Mouse (Mus musculus): ENCODE measurements around the gene Cmya5. TPM values are rescaled to one million over a fixed set of nuclear protein-coding genes. Genes with fewer than 3 reads are reported as not detected.
"Not testable (repeated sequence)": the region's sequence is repeated elsewhere in the genome, so short reads cannot be mapped to it uniquely, and the experiment has no call there.

The Cmya5 gene
- polyA plus RNA-seq (2014; fragmentation: Nextera tagmentation; extraction: Ambion mirVana): 0.24 and 0.42 TPM in 2 replicates

DNA sequence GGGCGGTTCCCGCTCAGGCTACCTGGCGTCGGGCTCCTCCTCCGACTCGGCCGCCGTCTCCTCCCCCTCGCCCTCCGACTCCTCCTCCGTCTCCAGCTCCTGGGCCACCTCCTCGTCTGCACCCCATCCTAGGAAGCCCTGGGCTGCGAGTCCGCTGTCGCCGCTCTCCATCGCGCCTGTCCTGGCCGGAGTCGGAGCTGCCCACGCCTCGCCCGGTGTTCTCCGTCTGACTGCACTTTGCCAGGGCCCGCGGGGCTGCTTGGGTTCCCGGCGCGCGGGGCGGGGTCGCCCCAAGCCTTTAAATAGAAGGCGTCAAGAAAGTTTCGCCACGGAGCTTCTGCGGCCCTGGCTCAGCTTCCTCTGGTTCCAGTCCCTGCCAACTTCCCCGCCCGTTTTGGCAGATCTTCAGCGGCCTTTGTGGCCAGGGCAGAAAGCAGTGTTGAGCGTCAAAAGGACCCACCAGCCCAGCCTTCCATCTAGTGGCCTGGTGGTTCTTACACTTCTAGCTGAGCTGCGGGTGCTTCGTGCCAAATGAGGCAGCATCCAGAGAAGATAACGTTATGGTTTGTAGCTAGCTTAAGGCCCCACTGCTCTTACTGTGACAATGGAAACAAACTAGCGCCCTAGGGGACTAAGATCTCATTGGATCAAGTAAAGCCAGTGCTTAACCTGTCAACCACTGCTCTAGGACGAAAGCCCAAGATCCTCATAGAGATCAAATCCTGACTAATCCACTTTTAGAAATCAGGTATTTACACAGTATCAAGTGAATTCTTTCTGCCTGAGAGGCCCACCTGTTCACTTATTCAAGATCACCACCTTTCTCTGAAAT lies at the start of gene Cmya5:
Cmya5 (minus strand) TSS at position 389 of the 832 bp plus-strand sequence.
- 2% methylated on average over 36 of the region's 45 CpGs for WGBS
- Histone ChIP-seq H3K27ac (no peak within 1 kb of the TSS), H3K36me3 (replicated peaks; ENCODE audit: control insufficient read depth, insufficient read depth) (peaks cover 18% of the 10 kb centered on the region), H3K9me3 (ENCODE audit: control insufficient read depth, low read length) (no peaks in the 10 kb centered on the region), H3K4me1 (replicated peaks; ENCODE audit: control insufficient read depth, insufficient read depth, low read length) (peaks cover 11% of the 10 kb centered on the region; the same call in 1 of the 2 replicates), H3K4me3 (replicated peaks; ENCODE audit: low read length) (peak within 1 kb of the TSS; percentile 45), H3K4me2 (replicated peaks) (peak within 1 kb of the TSS; percentile 96), H3K9ac (peak within 1 kb of the TSS; percentile 61), H3K27me3 (ENCODE audit: control insufficient read depth, insufficient read depth, low read length) (no peaks in the 10 kb centered on the region)
- peak; percentile 90 for ATAC-seq (ENCODE audit: low FRiP score)
- DNase-seq (ENCODE audit: low spot score): peak; percentile 81

DNA sequence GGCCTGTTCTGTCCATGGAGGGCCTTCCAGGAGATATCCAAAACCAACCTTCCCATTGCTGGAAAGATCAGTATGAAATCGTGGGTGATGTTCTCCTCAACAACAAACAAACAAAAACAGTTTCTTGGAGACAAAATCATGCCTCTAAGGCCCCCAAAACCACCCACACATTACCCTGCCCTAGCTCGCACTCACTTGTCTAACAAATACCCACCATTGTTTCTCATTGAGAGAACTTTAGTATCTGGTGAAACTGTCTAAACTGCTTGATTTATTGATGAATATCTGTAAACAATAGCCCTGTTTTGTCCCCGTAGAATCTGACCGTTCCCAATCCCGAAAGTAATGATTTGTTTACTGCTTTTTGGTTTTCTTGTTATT lies 48.1 kb upstream of the Cmya5 start:
- WGBS: 62% methylated on average over 5 of the region's 5 CpGs
- no peak; the same call in 1 of the 2 replicates for ATAC-seq (ENCODE audit: low FRiP score)
- H3K27ac ChIP-seq: peak overlapping the region; percentile 95
- H3K4me1 ChIP-seq (replicated peaks; ENCODE audit: control insufficient read depth, insufficient read depth, low read length): peaks cover 19% of the 10 kb centered on the region
- DNase-seq (ENCODE audit: low spot score): no peak
- peak overlapping the region; percentile 97 for H3K9ac ChIP-seq
- peak overlapping the region; percentile 99 for H3K4me3 ChIP-seq (replicated peaks; ENCODE audit: low read length)
- H3K9me3 ChIP-seq (ENCODE audit: control insufficient read depth, low read length): no peaks in the 10 kb centered on the region
- peak overlapping the region; percentile 86 for H3K4me2 ChIP-seq (replicated peaks)
- H3K36me3 ChIP-seq (replicated peaks; ENCODE audit: control insufficient read depth, insufficient read depth): no peaks in the 10 kb centered on the region
- H3K27me3 ChIP-seq (ENCODE audit: control insufficient read depth, insufficient read depth, low read length): no peaks in the 10 kb centered on the region

DNA sequence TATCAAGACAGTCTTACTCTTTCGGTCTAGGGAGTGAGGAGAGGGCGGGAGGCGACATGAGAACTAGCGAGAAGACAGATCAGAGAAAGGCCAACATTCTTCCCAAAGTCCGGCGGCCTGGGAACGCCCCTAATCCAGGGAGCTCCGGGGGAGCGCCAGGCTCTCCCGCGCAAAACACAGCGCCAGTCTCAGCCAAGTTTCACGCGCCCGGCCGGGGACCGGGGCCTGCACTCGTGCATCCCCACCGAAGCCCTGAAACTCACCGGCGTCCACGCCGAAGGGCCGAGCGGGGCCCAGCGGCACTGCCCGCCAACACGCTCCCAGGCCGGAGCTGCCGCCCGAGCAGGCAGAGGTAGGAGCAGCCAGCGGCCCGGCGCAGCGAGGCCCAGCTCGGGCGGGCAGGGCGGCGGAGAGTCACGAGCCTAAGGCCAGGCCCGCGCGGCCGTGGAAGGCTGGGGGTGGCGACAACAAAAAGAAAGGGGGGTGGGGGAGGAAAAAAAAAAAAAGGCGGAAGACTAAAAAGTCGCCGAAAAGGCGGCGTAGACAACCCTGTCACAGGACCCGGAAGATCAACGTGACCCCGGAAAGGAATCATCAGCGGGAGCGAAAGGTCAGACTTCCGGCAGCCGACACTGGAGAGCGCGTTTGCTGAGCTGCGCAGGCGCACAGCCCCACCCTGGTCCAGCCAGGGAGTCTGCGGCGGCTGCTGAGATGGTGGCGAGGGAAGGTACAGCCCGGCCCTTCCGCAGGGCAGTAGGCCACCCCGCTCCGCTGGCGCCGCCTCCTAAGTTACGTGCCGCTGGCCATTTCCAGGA lies 47.5 kb upstream of the Cmya5 start, which contains the start of gene Tent2:
Tent2 (minus strand) TSS at position 555 of the 815 bp plus-strand sequence.
- Histone ChIP-seq H3K9ac (peak within 1 kb of the TSS; percentile 97), H3K27ac (peak within 1 kb of the TSS; percentile 95), H3K9me3 (ENCODE audit: control insufficient read depth, low read length) (no peaks in the 10 kb centered on the region), H3K4me1 (replicated peaks; ENCODE audit: control insufficient read depth, insufficient read depth, low read length) (peaks cover 19% of the 10 kb centered on the region), H3K4me3 (replicated peaks; ENCODE audit: low read length) (peak within 1 kb of the TSS; percentile 99), H3K36me3 (replicated peaks; ENCODE audit: control insufficient read depth, insufficient read depth) (no peaks in the 10 kb centered on the region), H3K4me2 (replicated peaks) (peak within 1 kb of the TSS; percentile 86), H3K27me3 (ENCODE audit: control insufficient read depth, insufficient read depth, low read length) (no peaks in the 10 kb centered on the region)
- under 1% methylated on average over 72 of the region's 72 CpGs for WGBS
- DNase-seq (ENCODE audit: low spot score): peak; percentile 96
- ATAC-seq (ENCODE audit: low FRiP score): peak; percentile 99

DNA sequence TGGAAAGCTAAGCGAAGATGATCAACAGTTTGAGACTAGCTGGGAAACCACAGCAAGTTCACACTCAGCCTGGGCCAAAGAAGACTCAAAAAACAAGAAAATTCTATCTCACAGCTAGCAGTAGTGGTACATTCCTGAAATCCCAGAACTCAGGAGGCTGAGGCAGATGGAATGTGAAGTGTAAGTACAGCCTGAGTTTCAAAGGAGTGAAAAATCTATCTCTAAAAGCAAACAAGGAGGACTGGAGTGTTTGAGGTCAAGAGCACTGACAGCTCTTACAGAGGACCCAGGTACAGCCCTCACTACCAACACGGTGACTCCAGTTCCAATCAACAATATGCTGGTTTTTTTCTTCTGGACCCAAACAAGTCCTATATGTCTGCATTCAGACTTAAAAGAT lies 44.9 kb upstream of the Cmya5 start:
- ATAC-seq (ENCODE audit: low FRiP score) (no peak), DNase-seq (ENCODE audit: low spot score) (peak; percentile 19)
- Histone ChIP-seq H3K4me2 (replicated peaks) (no peak overlapping the region), H3K27me3 (ENCODE audit: control insufficient read depth, insufficient read depth, low read length) (no peaks in the 10 kb centered on the region), H3K36me3 (replicated peaks; ENCODE audit: control insufficient read depth, insufficient read depth) (peaks cover 8% of the 10 kb centered on the region; the same call in 1 of the 2 replicates), H3K9me3 (ENCODE audit: control insufficient read depth, low read length) (no peaks in the 10 kb centered on the region), H3K9ac (no peak overlapping the region), H3K4me3 (replicated peaks; ENCODE audit: low read length) (no peak overlapping the region), H3K27ac (no peak overlapping the region), H3K4me1 (replicated peaks; ENCODE audit: control insufficient read depth, insufficient read depth, low read length) (peaks cover 19% of the 10 kb centered on the region)
- WGBS: 90% methylated on average over 2 of the region's 2 CpGs

DNA sequence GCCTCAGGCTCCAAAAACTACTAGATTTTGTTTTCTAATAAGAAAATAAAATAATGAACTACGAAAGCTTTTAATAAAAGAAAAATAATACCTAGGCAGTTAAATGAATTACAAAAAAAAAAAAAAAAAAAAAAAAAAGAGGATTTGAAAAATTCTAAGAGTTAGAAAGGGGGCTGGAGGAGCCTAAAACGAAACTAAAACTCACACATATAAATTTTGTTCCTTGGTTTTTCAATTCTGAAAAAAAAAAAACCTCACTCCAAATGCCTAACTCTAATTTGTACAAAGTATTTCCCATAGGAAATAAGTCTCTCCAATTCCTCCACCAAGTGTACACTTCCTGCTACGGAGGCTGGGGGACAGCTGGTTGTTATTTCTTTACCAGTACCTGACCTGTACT lies 44.2 kb upstream of the Cmya5 start:
- H3K27ac ChIP-seq: no peak overlapping the region
- no peak for ATAC-seq (ENCODE audit: low FRiP score)
- H3K27me3 ChIP-seq (ENCODE audit: control insufficient read depth, insufficient read depth, low read length): no peaks in the 10 kb centered on the region
- peaks cover 19% of the 10 kb centered on the region for H3K4me1 ChIP-seq (replicated peaks; ENCODE audit: control insufficient read depth, insufficient read depth, low read length)
- H3K4me2 ChIP-seq (replicated peaks): no peak overlapping the region
- H3K4me3 ChIP-seq (replicated peaks; ENCODE audit: low read length): no peak overlapping the region
- H3K9ac ChIP-seq: no peak overlapping the region
- no peak for DNase-seq (ENCODE audit: low spot score)
- peaks cover 14% of the 10 kb centered on the region; the same call in 1 of the 2 replicates for H3K36me3 ChIP-seq (replicated peaks; ENCODE audit: control insufficient read depth, insufficient read depth)
- WGBS: 90% methylated on average over 3 of the region's 3 CpGs
- H3K9me3 ChIP-seq (ENCODE audit: control insufficient read depth, low read length): no peaks in the 10 kb centered on the region

DNA sequence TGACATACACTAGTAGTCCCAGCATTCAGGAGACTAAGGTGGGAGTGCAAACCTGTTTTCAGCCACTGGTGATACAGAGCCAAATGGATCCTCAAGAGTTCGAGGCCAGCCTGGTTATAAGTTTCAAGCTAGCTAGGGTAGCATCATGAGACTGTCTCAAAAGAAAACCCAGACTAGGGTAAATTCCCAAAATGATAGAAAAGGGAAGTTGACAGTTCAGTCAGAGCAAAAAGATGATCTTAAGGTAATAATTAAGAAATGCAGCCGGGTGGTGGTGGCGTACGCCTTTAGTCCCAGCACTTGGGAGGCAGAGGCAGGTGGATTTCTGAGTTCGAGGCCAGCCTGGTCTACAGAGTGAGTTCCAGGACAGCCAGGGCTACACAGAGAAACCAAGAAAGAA lies 43.3 kb upstream of the Cmya5 start:
- H3K27me3 ChIP-seq (ENCODE audit: control insufficient read depth, insufficient read depth, low read length); H3K4me3 ChIP-seq (replicated peaks; ENCODE audit: low read length); H3K9me3 ChIP-seq (ENCODE audit: control insufficient read depth, low read length); DNase-seq (ENCODE audit: low spot score); H3K27ac ChIP-seq; ATAC-seq (ENCODE audit: low FRiP score); H3K4me2 ChIP-seq (replicated peaks); H3K9ac ChIP-seq: not testable (repeated sequence)
- WGBS: 99% methylated on average over 5 of the region's 5 CpGs
- H3K36me3 ChIP-seq (replicated peaks; ENCODE audit: control insufficient read depth, insufficient read depth): peaks cover 24% of the 10 kb centered on the region; the same call in 1 of the 2 replicates
- peaks cover 19% of the 10 kb centered on the region for H3K4me1 ChIP-seq (replicated peaks; ENCODE audit: control insufficient read depth, insufficient read depth, low read length)

DNA sequence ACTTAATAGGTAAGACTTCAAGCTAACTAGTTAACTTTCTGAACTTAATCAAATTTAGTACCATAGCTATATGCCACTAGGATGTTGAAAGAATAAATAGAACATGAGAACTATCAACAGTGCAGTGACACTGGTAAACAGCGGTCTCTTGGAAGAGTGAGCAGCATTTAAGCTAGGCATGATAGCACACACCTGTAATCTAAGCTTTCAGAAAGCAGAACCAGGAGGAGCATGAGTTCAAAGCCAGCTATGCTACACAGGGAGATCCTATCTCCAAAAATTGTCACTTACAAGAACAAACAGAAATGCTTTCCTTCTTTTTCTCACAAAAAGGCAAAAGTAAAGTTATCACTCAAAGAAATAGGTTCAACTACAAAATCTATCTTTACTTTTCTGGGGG lies 35.8 kb upstream of the Cmya5 start:
- ATAC-seq (ENCODE audit: low FRiP score): no peak
- no peaks in the 10 kb centered on the region for H3K4me1 ChIP-seq (replicated peaks; ENCODE audit: control insufficient read depth, insufficient read depth, low read length)
- no peak overlapping the region for H3K4me2 ChIP-seq (replicated peaks)
- no peak overlapping the region for H3K4me3 ChIP-seq (replicated peaks; ENCODE audit: low read length)
- no peaks in the 10 kb centered on the region for H3K9me3 ChIP-seq (ENCODE audit: control insufficient read depth, low read length)
- 98% methylated on average over 1 of the region's 1 CpGs for WGBS
- H3K36me3 ChIP-seq (replicated peaks; ENCODE audit: control insufficient read depth, insufficient read depth): peaks cover 37% of the 10 kb centered on the region; the same call in 1 of the 2 replicates
- no peak overlapping the region for H3K27ac ChIP-seq
- no peaks in the 10 kb centered on the region for H3K27me3 ChIP-seq (ENCODE audit: control insufficient read depth, insufficient read depth, low read length)
- no peak for DNase-seq (ENCODE audit: low spot score)
- no peak overlapping the region for H3K9ac ChIP-seq

DNA sequence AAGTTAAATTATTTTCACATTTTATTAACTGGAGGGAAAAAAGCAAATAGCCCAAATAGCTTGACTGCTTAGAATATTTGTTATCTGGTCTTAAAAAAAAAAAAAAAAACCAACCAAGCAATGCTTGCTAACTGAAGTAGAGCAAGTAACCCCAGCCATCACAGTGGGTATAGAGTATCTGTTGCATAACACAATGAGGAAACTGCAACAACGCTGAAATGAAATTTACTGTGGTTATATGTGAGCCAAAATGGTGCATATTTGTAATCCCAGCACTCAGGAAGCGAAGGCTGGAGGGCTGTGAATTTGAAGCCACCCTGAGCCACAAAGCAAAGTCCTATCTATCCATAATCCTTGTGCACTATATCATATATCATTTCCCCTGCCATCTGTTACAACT lies 35.0 kb upstream of the Cmya5 start:
- ATAC-seq (ENCODE audit: low FRiP score): no peak
- no peak overlapping the region for H3K4me3 ChIP-seq (replicated peaks; ENCODE audit: low read length)
- peaks cover 34% of the 10 kb centered on the region; the same call in 1 of the 2 replicates for H3K36me3 ChIP-seq (replicated peaks; ENCODE audit: control insufficient read depth, insufficient read depth)
- no peaks in the 10 kb centered on the region for H3K27me3 ChIP-seq (ENCODE audit: control insufficient read depth, insufficient read depth, low read length)
- DNase-seq (ENCODE audit: low spot score): no peak
- no peak overlapping the region for H3K27ac ChIP-seq
- H3K4me1 ChIP-seq (replicated peaks; ENCODE audit: control insufficient read depth, insufficient read depth, low read length): no peaks in the 10 kb centered on the region
- H3K9ac ChIP-seq: no peak overlapping the region
- H3K4me2 ChIP-seq (replicated peaks): no peak overlapping the region
- 95% methylated on average over 2 of the region's 2 CpGs for WGBS
- no peaks in the 10 kb centered on the region for H3K9me3 ChIP-seq (ENCODE audit: control insufficient read depth, low read length)

DNA sequence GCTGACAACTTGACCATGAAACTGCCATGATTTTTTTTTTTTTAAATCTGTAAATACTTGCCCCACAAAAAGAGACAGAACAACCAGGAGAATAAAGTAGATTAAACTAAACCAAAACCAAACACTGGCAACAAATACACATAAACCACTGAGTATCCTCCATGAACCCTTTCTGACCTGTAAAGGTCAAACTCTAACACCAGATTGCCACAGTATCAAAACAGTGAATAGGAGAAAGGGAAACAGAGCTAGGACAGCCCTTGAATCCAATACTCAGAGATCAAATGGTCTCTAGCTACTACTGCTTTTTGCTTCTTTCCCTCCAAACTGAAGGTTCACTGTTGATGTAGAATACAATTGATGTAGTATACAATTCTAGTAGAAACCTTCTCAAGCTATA lies 33.0 kb upstream of the Cmya5 start:
- H3K36me3 ChIP-seq (replicated peaks; ENCODE audit: control insufficient read depth, insufficient read depth): peaks cover 30% of the 10 kb centered on the region
- no peak overlapping the region for H3K27ac ChIP-seq
- no peak for DNase-seq (ENCODE audit: low spot score)
- H3K9me3 ChIP-seq (ENCODE audit: control insufficient read depth, low read length): no peaks in the 10 kb centered on the region
- H3K27me3 ChIP-seq (ENCODE audit: control insufficient read depth, insufficient read depth, low read length): no peaks in the 10 kb centered on the region
- H3K4me3 ChIP-seq (replicated peaks; ENCODE audit: low read length): no peak overlapping the region
- H3K4me1 ChIP-seq (replicated peaks; ENCODE audit: control insufficient read depth, insufficient read depth, low read length): no peaks in the 10 kb centered on the region
- no peak overlapping the region for H3K4me2 ChIP-seq (replicated peaks)
- no peak overlapping the region for H3K9ac ChIP-seq
- ATAC-seq (ENCODE audit: low FRiP score): no peak

Data from hindbrain, embryonic 14.5 days (tissue).